Mouse (Mus musculus) liver, embryonic 14.5 days (tissue): ENCODE data around the gene Treml2.

Experiments
- CTCF ChIP-seq: IDR thresholded peaks from 2 replicates; pipeline ENCODE4 v1.5.1; 2016; ENCODE audit warnings: antibody characterized with exemption, low read depth, control low read depth
- EP300 ChIP-seq: IDR thresholded peaks from 2 replicates; pipeline ENCODE4 v1.6.1; 2016; ENCODE audit warnings: antibody characterized with exemption, low read depth

DNA sequence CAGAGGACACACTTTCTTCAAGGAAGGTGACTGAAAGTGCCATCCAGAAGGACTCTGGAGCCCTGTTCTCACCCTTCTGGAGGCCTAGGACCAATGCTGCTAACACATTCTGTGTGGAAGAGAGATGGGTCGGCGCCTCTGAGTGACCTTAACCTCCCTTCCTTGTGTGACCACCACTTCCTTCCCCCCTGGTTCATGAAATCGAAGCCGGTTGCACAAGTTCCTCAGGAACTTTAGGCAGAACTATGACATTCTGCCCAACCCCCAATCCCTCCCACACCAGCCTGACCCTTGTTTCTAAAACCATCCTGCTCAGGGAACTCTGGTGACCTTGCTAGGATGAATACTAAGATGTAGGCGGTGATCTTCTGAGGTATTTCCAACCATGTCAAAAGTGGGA, 25.0 kb downstream of the Treml2 start:
- TF ChIP-seq EP300 (no peak), CTCF (no peak)
